Mouse (Mus musculus): ENCODE measurements at regions not wholly inside any gene's neighbourhood (a gene's known extent, or its start where the extent isn't known, plus 50 kb on each side); places are given as distances from the start of the nearest gene placed in this dataset.
A peak's percentile ranks its signal among the peaks of the same experiment; 100 is the strongest.

DNA sequence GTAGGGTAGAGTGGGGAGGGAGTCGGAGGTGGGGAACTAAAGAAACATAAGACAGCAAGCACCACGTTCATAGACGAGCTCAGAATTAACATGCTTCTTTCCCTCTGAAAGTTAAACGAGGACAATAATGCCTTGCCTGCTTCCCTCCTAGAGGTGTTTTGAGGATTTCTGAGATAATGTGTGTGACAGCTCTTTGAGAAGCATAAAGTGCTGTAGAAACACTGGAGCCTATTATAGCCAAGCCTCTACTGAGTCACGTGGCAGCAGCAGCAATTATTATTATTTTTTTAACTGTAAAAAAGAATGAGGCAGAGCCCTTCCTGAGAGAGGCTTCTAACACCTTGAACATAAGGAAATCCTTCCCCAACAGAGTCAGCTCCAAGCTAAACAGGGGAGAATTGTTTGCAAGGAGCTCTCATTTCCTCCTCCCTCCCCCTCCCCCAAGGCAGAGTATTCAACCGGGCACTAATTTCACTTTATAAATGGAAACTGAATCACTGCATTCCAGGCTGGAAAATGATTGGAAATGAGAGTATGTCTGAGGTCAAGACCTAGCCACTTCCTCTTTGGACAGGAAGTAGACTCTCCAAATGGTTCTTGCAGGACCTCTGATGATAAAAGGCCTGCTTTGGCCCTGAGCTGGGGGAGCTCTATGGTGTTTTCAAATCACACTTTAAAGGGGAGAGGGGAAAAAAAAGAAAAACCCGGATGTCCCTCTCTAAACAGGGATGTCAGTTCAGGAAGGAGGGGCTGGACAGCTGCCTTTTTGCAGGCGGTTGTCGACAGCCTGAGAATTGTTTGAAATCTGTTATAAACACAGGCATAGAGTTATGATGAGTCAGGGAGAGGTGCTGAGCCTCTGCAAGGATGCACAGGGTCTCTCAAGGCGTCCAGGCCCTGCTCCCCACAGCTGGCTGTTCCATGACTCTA lies 103.6 kb downstream of the Ddx1 start:
- WGBS, result 57% methylated on average over 10 of the region's 10 CpGs
- no peak overlapping the region for H3K27ac ChIP-seq
- H3K9ac ChIP-seq (replicated peaks; ENCODE audit: low read length), result no peak overlapping the region
- no peak for ATAC-seq
- no peaks in the 10 kb centered on the region for H3K4me1 ChIP-seq (ENCODE audit: insufficient read depth, low read length)
- no peaks in the 10 kb centered on the region for H3K9me3 ChIP-seq (ENCODE audit: low read length)
- H3K36me3 ChIP-seq (ENCODE audit: insufficient read depth, low read length), result no peaks in the 10 kb centered on the region
- DNase-seq (ENCODE audit: low spot score), result no peak
- no peaks in the 10 kb centered on the region for H3K27me3 ChIP-seq (ENCODE audit: insufficient read depth, low read length)
- no peak for TF ChIP-seq CTCF (IDR thresholded peaks at IDR 0.05; ENCODE audit: low read depth)
- H3K4me3 ChIP-seq (ENCODE audit: low read length), result no peak overlapping the region
- H3K4me2 ChIP-seq (ENCODE audit: low read depth, low read length), result no peak overlapping the region

DNA sequence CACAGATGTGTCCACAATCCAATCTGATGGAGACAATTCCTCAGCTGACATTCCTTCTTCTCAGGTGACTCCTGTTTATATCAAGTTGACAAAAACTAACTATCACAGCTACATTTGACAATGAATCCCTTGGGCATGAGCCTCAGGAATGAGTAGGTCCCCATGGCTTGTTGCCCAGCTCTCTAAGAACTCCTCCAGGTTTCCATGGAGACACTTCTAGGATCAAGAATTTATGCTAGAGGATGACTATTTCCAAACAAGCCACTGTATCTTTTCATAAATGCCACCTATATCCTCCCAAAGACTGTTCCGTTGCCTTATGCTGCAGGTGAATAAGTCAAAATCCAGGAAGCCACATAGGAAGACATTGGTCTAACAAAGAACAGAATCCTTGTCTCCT lies 104.3 kb downstream of the Ddx1 start:
- Histone ChIP-seq H3K36me3 (ENCODE audit: insufficient read depth, low read length) (no peaks in the 10 kb centered on the region), H3K4me1 (ENCODE audit: insufficient read depth, low read length) (no peaks in the 10 kb centered on the region), H3K27ac (no peak overlapping the region), H3K27me3 (ENCODE audit: insufficient read depth, low read length) (no peaks in the 10 kb centered on the region), H3K9me3 (ENCODE audit: low read length) (no peaks in the 10 kb centered on the region), H3K9ac (replicated peaks; ENCODE audit: low read length) (no peak overlapping the region), H3K4me3 (ENCODE audit: low read length) (no peak overlapping the region), H3K4me2 (ENCODE audit: low read depth, low read length) (no peak overlapping the region)
- TF ChIP-seq CTCF (IDR thresholded peaks at IDR 0.05; ENCODE audit: low read depth), result no peak
- DNase-seq (ENCODE audit: low spot score) (no peak), ATAC-seq (no peak)
- WGBS, result 84% methylated on average over 1 of the region's 1 CpGs

- Histone ChIP-seq H3K36me3 (ENCODE audit: insufficient read depth, low read length) (no peaks in the 10 kb centered on the region), H3K9ac (replicated peaks; ENCODE audit: low read length) (no peak overlapping the region), H3K4me3 (ENCODE audit: low read length) (no peak overlapping the region), H3K4me1 (ENCODE audit: insufficient read depth, low read length) (no peaks in the 10 kb centered on the region), H3K27ac (no peak overlapping the region), H3K9me3 (ENCODE audit: low read length) (no peaks in the 10 kb centered on the region), H3K27me3 (ENCODE audit: insufficient read depth, low read length) (no peaks in the 10 kb centered on the region), H3K4me2 (ENCODE audit: low read depth, low read length) (no peak overlapping the region)
- WGBS, result 95% methylated on average over 6 of the region's 6 CpGs
- DNase-seq (ENCODE audit: low spot score) (no peak), ATAC-seq (no peak)
- no peak for TF ChIP-seq CTCF (IDR thresholded peaks at IDR 0.05; ENCODE audit: low read depth)
These were observed 108.4 kb downstream of the Ddx1 start for GRCm38 (mm10) chr12:13140636-13141035.

DNA sequence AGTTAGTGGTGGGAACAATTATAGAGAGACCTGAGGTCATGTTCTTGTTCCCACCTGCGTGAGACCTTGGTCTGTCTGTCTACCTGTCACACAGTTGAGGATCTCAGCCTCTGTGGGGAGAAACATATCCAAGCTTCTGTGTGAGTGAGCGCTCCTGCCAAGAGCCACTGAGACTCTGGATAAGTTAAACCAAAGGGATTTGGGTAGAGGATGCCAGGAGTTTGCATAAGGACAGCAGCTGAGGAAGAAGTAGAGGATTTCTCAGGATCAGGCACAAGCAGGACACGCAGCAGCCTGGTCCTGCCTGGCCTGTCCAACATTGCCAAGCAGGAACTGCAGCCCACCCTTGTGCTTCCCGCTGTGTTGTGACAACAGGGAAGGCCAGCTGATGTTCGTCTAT lies 109.8 kb downstream of the Ddx1 start:
- ATAC-seq (no peak), DNase-seq (ENCODE audit: low spot score) (no peak)
- Histone ChIP-seq H3K27me3 (ENCODE audit: insufficient read depth, low read length) (no peaks in the 10 kb centered on the region), H3K4me1 (ENCODE audit: insufficient read depth, low read length) (no peaks in the 10 kb centered on the region), H3K27ac (no peak overlapping the region), H3K9ac (replicated peaks; ENCODE audit: low read length) (no peak overlapping the region), H3K4me3 (ENCODE audit: low read length) (no peak overlapping the region), H3K9me3 (ENCODE audit: low read length) (no peaks in the 10 kb centered on the region), H3K36me3 (ENCODE audit: insufficient read depth, low read length) (no peaks in the 10 kb centered on the region), H3K4me2 (ENCODE audit: low read depth, low read length) (no peak overlapping the region)
- TF ChIP-seq CTCF (IDR thresholded peaks at IDR 0.05; ENCODE audit: low read depth), result no peak
- 73% methylated on average over 5 of the region's 5 CpGs for WGBS

GRCm38 (mm10) chr12:13134168-13134567 lies 114.8 kb downstream of the Ddx1 start:
- Histone ChIP-seq H3K4me2 (ENCODE audit: low read depth, low read length) (no peak overlapping the region), H3K27me3 (ENCODE audit: insufficient read depth, low read length) (no peaks in the 10 kb centered on the region), H3K9ac (replicated peaks; ENCODE audit: low read length) (no peak overlapping the region), H3K4me1 (ENCODE audit: insufficient read depth, low read length) (no peaks in the 10 kb centered on the region), H3K36me3 (ENCODE audit: insufficient read depth, low read length) (no peaks in the 10 kb centered on the region), H3K4me3 (ENCODE audit: low read length) (no peak overlapping the region), H3K27ac (no peak overlapping the region), H3K9me3 (ENCODE audit: low read length) (no peaks in the 10 kb centered on the region)
- DNase-seq (ENCODE audit: low spot score), result no peak
- no peak for ATAC-seq
- TF ChIP-seq CTCF (IDR thresholded peaks at IDR 0.05; ENCODE audit: low read depth), result no peak
- WGBS, result 88% methylated on average over 5 of the region's 10 CpGs

GRCm38 (mm10) chr12:13129677-13130082 lies 119.3 kb downstream of the Ddx1 start:
- Histone ChIP-seq H3K27ac (no peak overlapping the region), H3K4me2 (ENCODE audit: low read depth, low read length) (no peak overlapping the region), H3K9ac (replicated peaks; ENCODE audit: low read length) (no peak overlapping the region), H3K4me3 (ENCODE audit: low read length) (no peak overlapping the region), H3K9me3 (ENCODE audit: low read length) (no peaks in the 10 kb centered on the region), H3K4me1 (ENCODE audit: insufficient read depth, low read length) (no peaks in the 10 kb centered on the region), H3K36me3 (ENCODE audit: insufficient read depth, low read length) (no peaks in the 10 kb centered on the region), H3K27me3 (ENCODE audit: insufficient read depth, low read length) (no peaks in the 10 kb centered on the region)
- TF ChIP-seq CTCF (IDR thresholded peaks at IDR 0.05; ENCODE audit: low read depth), result no peak
- DNase-seq (ENCODE audit: low spot score) (peak; percentile 16), ATAC-seq (peak; percentile 32; the same call in 1 of the 2 replicates)
- 47% methylated on average over 8 of the region's 8 CpGs for WGBS

DNA sequence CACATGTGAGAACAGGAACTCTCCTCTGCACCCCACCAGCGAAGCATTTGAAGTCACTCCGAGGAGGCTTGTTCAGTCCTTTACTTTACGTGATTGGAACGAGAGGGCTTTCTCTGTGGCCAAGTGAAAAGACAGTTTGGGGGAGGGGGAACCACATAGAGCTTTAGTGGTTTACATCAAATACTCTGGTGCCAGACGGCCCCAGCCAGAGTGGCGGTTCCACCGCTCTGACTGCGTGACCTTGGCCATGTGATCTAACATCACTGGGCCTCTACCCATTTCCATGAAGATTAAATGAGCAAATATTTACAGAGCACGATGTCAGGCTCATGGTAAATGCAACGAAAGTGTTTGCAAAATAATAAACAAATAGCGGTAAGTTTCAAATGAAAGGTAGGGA lies 121.6 kb downstream of the Ddx1 start:
- no peak overlapping the region for H3K27ac ChIP-seq
- ATAC-seq, result no peak
- no peak for TF ChIP-seq CTCF (IDR thresholded peaks at IDR 0.05; ENCODE audit: low read depth)

More for the DNA sequence above, 121.6 kb downstream of the Ddx1 start:
- no peak for DNase-seq (ENCODE audit: low spot score)
- WGBS, result 78% methylated on average over 11 of the region's 11 CpGs
- Histone ChIP-seq H3K4me2 (ENCODE audit: low read depth, low read length) (no peak overlapping the region), H3K27me3 (ENCODE audit: insufficient read depth, low read length) (no peaks in the 10 kb centered on the region), H3K9ac (replicated peaks; ENCODE audit: low read length) (no peak overlapping the region), H3K4me3 (ENCODE audit: low read length) (no peak overlapping the region), H3K9me3 (ENCODE audit: low read length) (no peaks in the 10 kb centered on the region), H3K36me3 (ENCODE audit: insufficient read depth, low read length) (no peaks in the 10 kb centered on the region), H3K4me1 (ENCODE audit: insufficient read depth, low read length) (no peaks in the 10 kb centered on the region)

Data from hindbrain, postnatal 0 days (tissue).